7 mouse cellular contexts compared by ENCODE assay signal in genomic region chr9:44379054-44379834, GRCm38 (mm10). TPM values are rescaled to one million over a fixed set of nuclear protein-coding genes. Genes with fewer than 3 reads are reported as not detected.
A peak's percentile ranks its signal among the peaks of the same experiment; 100 is the strongest.
DNase-seq lines count a peak whose midpoint lies in the region; ATAC-seq and TF ChIP-seq lines count a peak whose summit lies in the region.

Hyou1 (plus strand) TSS chr9:44379490.

- peak within 1 kb of the TSS; percentile 88 for H3K4me3 ChIP-seq in embryonic facial prominence, embryonic 10.5 days
- peak within 1 kb of the TSS; percentile 74 for H3K4me3 ChIP-seq in intestine, postnatal 0 days (ENCODE audit: low read depth, low read length)
- H3K4me3 ChIP-seq in midbrain, embryonic 12.5 days = peak within 1 kb of the TSS; percentile 91
- H3K4me3 ChIP-seq in small intestine, adult 2 months (ENCODE audit: low read depth, low read length) = peak within 1 kb of the TSS; percentile 83

- H3K9ac ChIP-seq in intestine, postnatal 0 days (ENCODE audit: low read depth, low read length) = peak within 1 kb of the TSS; percentile 85
- peak within 1 kb of the TSS; percentile 94 for H3K9ac ChIP-seq in midbrain, embryonic 12.5 days (replicated peaks)

- DNase-seq in adrenal gland, postnatal 10 days = peak; percentile 100
- peak; percentile 100 for DNase-seq in embryonic facial prominence, embryonic 10.5 days (ENCODE audit: low spot score)
- no peak for DNase-seq in gonadal fat pad, adult 2 months (ENCODE audit: low read depth)
- peak; percentile 99 for DNase-seq in left cerebral cortex, postnatal 4 days

- peak; percentile 97 for ATAC-seq in intestine, postnatal 0 days
- peak; percentile 95 for ATAC-seq in midbrain, embryonic 12.5 days (ENCODE audit: low FRiP score, low read depth)

- peak within 1 kb of the TSS; percentile 93 for H3K27ac ChIP-seq in embryonic facial prominence, embryonic 10.5 days (replicated peaks)
- peak within 1 kb of the TSS; percentile 67 for H3K27ac ChIP-seq in intestine, postnatal 0 days (ENCODE audit: low read depth, low read length)
- H3K27ac ChIP-seq in midbrain, embryonic 12.5 days (replicated peaks) = peak within 1 kb of the TSS; percentile 88
- peak within 1 kb of the TSS; percentile 83 for H3K27ac ChIP-seq in small intestine, adult 2 months (ENCODE audit: insufficient read depth, low read depth, low read length)

- peak; percentile 88 for TF ChIP-seq POLR2A in small intestine, adult 2 months (IDR thresholded peaks at IDR 0.05; ENCODE audit: low read depth, low read length)

- H3K4me2 ChIP-seq in intestine, postnatal 0 days (replicated peaks; ENCODE audit: low read depth) = peak within 1 kb of the TSS; percentile 92
- H3K4me2 ChIP-seq in midbrain, embryonic 12.5 days (replicated peaks) = peak within 1 kb of the TSS; percentile 99

- no peaks in the 10 kb centered on the region for H3K9me3 ChIP-seq in embryonic facial prominence, embryonic 10.5 days
- no peaks in the 10 kb centered on the region for H3K9me3 ChIP-seq in intestine, postnatal 0 days (ENCODE audit: control insufficient read depth)
- no peaks in the 10 kb centered on the region for H3K9me3 ChIP-seq in midbrain, embryonic 12.5 days

- no peaks in the 10 kb centered on the region for H3K27me3 ChIP-seq in embryonic facial prominence, embryonic 10.5 days (replicated peaks; ENCODE audit: low read depth, poor library complexity, severe bottlenecking)
- H3K27me3 ChIP-seq in intestine, postnatal 0 days (replicated peaks; ENCODE audit: control insufficient read depth, insufficient read depth, low read length) = no peaks in the 10 kb centered on the region
- H3K27me3 ChIP-seq in midbrain, embryonic 12.5 days = no peaks in the 10 kb centered on the region
- no peaks in the 10 kb centered on the region for H3K27me3 ChIP-seq in small intestine, adult 2 months (ENCODE audit: control insufficient read depth, insufficient read depth, low read length)

- H3K4me1 ChIP-seq in embryonic facial prominence, embryonic 10.5 days = peaks cover 26% of the 10 kb centered on the region
- peaks cover 6% of the 10 kb centered on the region; the same call in 1 of the 2 replicates for H3K4me1 ChIP-seq in intestine, postnatal 0 days (replicated peaks; ENCODE audit: control insufficient read depth, insufficient read depth, low read length)
- H3K4me1 ChIP-seq in midbrain, embryonic 12.5 days = peaks cover 26% of the 10 kb centered on the region
- peaks cover 3% of the 10 kb centered on the region; the same call in 1 of the 2 replicates for H3K4me1 ChIP-seq in small intestine, adult 2 months (ENCODE audit: control insufficient read depth, insufficient read depth, insufficient read length, low read length)

- intact Hi-C loops in left cerebral cortex, postnatal 4 days (cut with DNase I) = no loop called here

- WGBS in embryonic facial prominence, embryonic 10.5 days = under 1% methylated on average over 83 of the region's 83 CpGs
- under 1% methylated on average over 83 of the region's 83 CpGs for WGBS in intestine, postnatal 0 days
- under 1% methylated on average over 82 of the region's 83 CpGs for WGBS in midbrain, embryonic 12.5 days
- under 1% methylated on average over 83 of the region's 83 CpGs for WGBS in small intestine, adult 2 months

- TF ChIP-seq CTCF in intestine, postnatal 0 days (IDR thresholded peaks at IDR 0.05; ENCODE audit: low read depth) = peak; percentile 74
- no peak for TF ChIP-seq CTCF in small intestine, adult 2 months (IDR thresholded peaks at IDR 0.05; ENCODE audit: extremely low read depth, insufficient read length, insufficient replicate concordance, low read depth, low read length)

- H3K36me3 ChIP-seq in embryonic facial prominence, embryonic 10.5 days (replicated peaks) = peaks cover 39% of the 10 kb centered on the region
- H3K36me3 ChIP-seq in intestine, postnatal 0 days (ENCODE audit: control insufficient read depth, insufficient read depth) = peaks cover 32% of the 10 kb centered on the region
- H3K36me3 ChIP-seq in midbrain, embryonic 12.5 days = peaks cover 37% of the 10 kb centered on the region
- peaks cover 30% of the 10 kb centered on the region for H3K36me3 ChIP-seq in small intestine, adult 2 months (ENCODE audit: control insufficient read depth, insufficient read depth, low read length)

RNA-seq across cellular contexts. Expression of gene Hyou1, which starts in this region (rescaled TPM):
- total RNA-seq in adrenal gland, postnatal 10 days (2021) = 100 to 1,000 TPM in 1 of 2 experiments, 10 to 100 TPM in 1; 97.2 to 121 TPM
- polyA plus RNA-seq in embryonic facial prominence, embryonic 10.5 days (2016; fragmentation: Nextera tagmentation; extraction: Ambion mirVana) = 43.8 and 46.7 TPM in 2 replicates
- 124 and 158 TPM in 2 replicates for polyA plus RNA-seq in gonadal fat pad, adult 2 months (2012; rRNA removed)
- polyA plus RNA-seq in intestine, postnatal 0 days (2015; fragmentation: Nextera tagmentation; extraction: Ambion mirVana) = 10.5 and 11.1 TPM in 2 replicates
- total RNA-seq in left cerebral cortex, postnatal 4 days (2021) = 10 to 100 TPM; 87.2 to 90.0 TPM
- 36.2 and 39.4 TPM in 2 replicates for polyA plus RNA-seq in midbrain, embryonic 12.5 days (2016; fragmentation: Nextera tagmentation; extraction: Ambion mirVana)
- 34.3 and 38.3 TPM in 2 replicates for polyA plus RNA-seq in small intestine, adult 2 months (2012; rRNA removed)
